Mouse (Mus musculus) hindbrain, embryonic 14.5 days (tissue): ENCODE measurements at regions not wholly inside any gene's neighbourhood (a gene's known extent, or its start where the extent isn't known, plus 50 kb on each side); places are given as distances from the start of the nearest gene placed in this dataset.

Experiments used
- ATAC-seq: fragments of 200-750 bp; cut with Nextera tagmentation; 2 replicates; pipeline ENCODE4 v1.8.0; 2017; ENCODE audit warnings: moderate number of reproducible peaks, mild to moderate bottlenecking, moderate TSS enrichment, moderate library complexity; ENCODE audit not compliant: low FRiP score
- DNase-seq: peaks from one replicate; pipeline ENCODE4 v3.0.0-alpha.2; 2015; ENCODE audit warnings: low spot score
- H3K27ac ChIP-seq: fragments of 300-500 bp; sonication (generic); 2 replicates; pipeline ENCODE4 v1.5.1; 2014; ENCODE audit warnings: mild to moderate bottlenecking, moderate library complexity
- H3K27me3 ChIP-seq: fragments of 300-500 bp; sonication (generic); 2 replicates; pipeline ENCODE4 v1.6.1; 2014; ENCODE audit warnings: mild to moderate bottlenecking, low read length, mixed read lengths; ENCODE audit not compliant: control insufficient read depth, insufficient read depth
- H3K36me3 ChIP-seq: fragments of 300-500 bp; sonication (generic); replicated peaks from 2 replicates; pipeline ENCODE4 v1.6.1; 2014; ENCODE audit not compliant: control insufficient read depth, insufficient read depth
- H3K4me1 ChIP-seq: fragments of 300-500 bp; sonication (generic); replicated peaks from 2 replicates; pipeline ENCODE4 v1.6.1; 2014; ENCODE audit warnings: antibody characterized with exemption, low read length, mixed read lengths; ENCODE audit not compliant: control insufficient read depth, insufficient read depth
- H3K4me2 ChIP-seq: fragments of 300-500 bp; sonication (generic); replicated peaks from 2 replicates; pipeline ENCODE4 v1.6.1; 2014; ENCODE audit warnings: mild to moderate bottlenecking, moderate library complexity
- H3K4me3 ChIP-seq: fragments of 300-500 bp; sonication (generic); replicated peaks from 2 replicates; pipeline ENCODE4 v1.5.1; 2014; ENCODE audit warnings: mild to moderate bottlenecking, low read length
- H3K9ac ChIP-seq: fragments of 300-500 bp; sonication (generic); 2 replicates; pipeline ENCODE4 v1.6.1; 2014
- H3K9me3 ChIP-seq: fragments of 300-500 bp; sonication (generic); 2 replicates; pipeline ENCODE4 v1.6.1; 2016; ENCODE audit warnings: low read length; ENCODE audit not compliant: control insufficient read depth
- WGBS: fragments of 180-500 bp; shearing (Covaris S2); extraction: QIAGEN DNeasy Blood & Tissue Kit; methylation state at CpG from one replicate; pipeline ENCODE4 v1.1.7; 2014; 5-methylcytosine and 5-hydroxymethylcytosine counted together

GRCm38 (mm10) chr11:20455865-20456648 is 87.0 kb upstream of the Sertad2 start:
- ATAC-seq (peak; percentile 56), DNase-seq (peak; percentile 38)
- Histone ChIP-seq H3K36me3 (no peaks in the 10 kb centered on the region), H3K4me2 (peak overlapping the region; percentile 97), H3K4me1 (no peaks in the 10 kb centered on the region), H3K9me3 (no peaks in the 10 kb centered on the region), H3K27ac (no peak overlapping the region), H3K27me3 (no peaks in the 10 kb centered on the region), H3K9ac (peak overlapping the region; percentile 61), H3K4me3 (peak overlapping the region; percentile 49)
- WGBS = 2% methylated on average over 19 of the region's 19 CpGs

- H3K36me3 ChIP-seq = no peaks in the 10 kb centered on the region
- H3K27me3 ChIP-seq = no peaks in the 10 kb centered on the region
- no peak overlapping the region for H3K4me2 ChIP-seq
- H3K4me3 ChIP-seq = no peak overlapping the region
- no peak overlapping the region for H3K27ac ChIP-seq
- no peaks in the 10 kb centered on the region for H3K9me3 ChIP-seq
- no peaks in the 10 kb centered on the region for H3K4me1 ChIP-seq
- H3K9ac ChIP-seq = no peak overlapping the region
- no peak for ATAC-seq
- no peak for DNase-seq
- WGBS = 94% methylated on average over 8 of the region's 8 CpGs
Observed at GRCm38 (mm10) chr11:20459140-20459539, 83.9 kb upstream of the Sertad2 start.

GRCm38 (mm10) chr11:20460501-20460921 is 82.5 kb upstream of the Sertad2 start:
- H3K36me3 ChIP-seq = no peaks in the 10 kb centered on the region
- peak overlapping the region; percentile 61 for H3K27ac ChIP-seq
- H3K4me1 ChIP-seq = no peaks in the 10 kb centered on the region
- DNase-seq = peak; percentile 45
- no peak overlapping the region for H3K4me2 ChIP-seq
- no peak overlapping the region for H3K9ac ChIP-seq
- peak; percentile 39; the same call in 1 of the 2 replicates for ATAC-seq
- no peaks in the 10 kb centered on the region for H3K9me3 ChIP-seq
- no peak overlapping the region for H3K4me3 ChIP-seq
- 52% methylated on average over 7 of the region's 7 CpGs for WGBS
- no peaks in the 10 kb centered on the region for H3K27me3 ChIP-seq

- no peak overlapping the region for H3K4me3 ChIP-seq
- no peak overlapping the region for H3K4me2 ChIP-seq
- DNase-seq = no peak
- no peak overlapping the region for H3K27ac ChIP-seq
- H3K36me3 ChIP-seq = no peaks in the 10 kb centered on the region
- H3K4me1 ChIP-seq = no peaks in the 10 kb centered on the region
- no peaks in the 10 kb centered on the region for H3K9me3 ChIP-seq
- H3K27me3 ChIP-seq = no peaks in the 10 kb centered on the region
- 81% methylated on average over 3 of the region's 3 CpGs for WGBS
- no peak for ATAC-seq
- H3K9ac ChIP-seq = no peak overlapping the region
Observed at GRCm38 (mm10) chr11:20462076-20462475, 81.0 kb upstream of the Sertad2 start.

GRCm38 (mm10) chr11:20463173-20463681 is 79.8 kb upstream of the Sertad2 start:
- no peak for DNase-seq
- Histone ChIP-seq H3K27ac (no peak overlapping the region), H3K4me2 (no peak overlapping the region), H3K4me3 (no peak overlapping the region), H3K4me1 (no peaks in the 10 kb centered on the region), H3K9ac (no peak overlapping the region), H3K27me3 (no peaks in the 10 kb centered on the region), H3K9me3 (no peaks in the 10 kb centered on the region), H3K36me3 (no peaks in the 10 kb centered on the region)
- 19% methylated on average over 10 of the region's 10 CpGs for WGBS
- no peak for ATAC-seq

- Histone ChIP-seq H3K27me3 (no peaks in the 10 kb centered on the region), H3K4me3 (no peak overlapping the region), H3K9ac (no peak overlapping the region), H3K9me3 (no peaks in the 10 kb centered on the region), H3K4me1 (no peaks in the 10 kb centered on the region), H3K27ac (no peak overlapping the region), H3K4me2 (no peak overlapping the region), H3K36me3 (no peaks in the 10 kb centered on the region)
- ATAC-seq (no peak), DNase-seq (no peak)
- 84% methylated on average over 8 of the region's 8 CpGs for WGBS
Observed at GRCm38 (mm10) chr11:20464564-20464963, 78.5 kb upstream of the Sertad2 start.

- Histone ChIP-seq H3K4me3 (no peak overlapping the region), H3K4me2 (no peak overlapping the region), H3K36me3 (no peaks in the 10 kb centered on the region), H3K27ac (no peak overlapping the region), H3K4me1 (no peaks in the 10 kb centered on the region), H3K9me3 (no peaks in the 10 kb centered on the region), H3K27me3 (no peaks in the 10 kb centered on the region), H3K9ac (no peak overlapping the region)
- 32% methylated on average over 4 of the region's 4 CpGs for WGBS
- ATAC-seq (no peak), DNase-seq (no peak)
Observed at GRCm38 (mm10) chr11:20466591-20466990, 76.5 kb upstream of the Sertad2 start.

GRCm38 (mm10) chr11:20468319-20469018 is 74.6 kb upstream of the Sertad2 start:
- no peaks in the 10 kb centered on the region for H3K27me3 ChIP-seq
- no peak overlapping the region for H3K4me3 ChIP-seq
- DNase-seq = no peak
- no peak for ATAC-seq
- no peak overlapping the region for H3K4me2 ChIP-seq
- WGBS = 85% methylated on average over 12 of the region's 12 CpGs
- H3K27ac ChIP-seq = no peak overlapping the region
- no peaks in the 10 kb centered on the region for H3K9me3 ChIP-seq
- no peaks in the 10 kb centered on the region for H3K36me3 ChIP-seq
- no peak overlapping the region for H3K9ac ChIP-seq
- H3K4me1 ChIP-seq = no peaks in the 10 kb centered on the region

- no peak overlapping the region for H3K9ac ChIP-seq
- H3K4me3 ChIP-seq = no peak overlapping the region
- DNase-seq = no peak
- no peak overlapping the region for H3K4me2 ChIP-seq
- ATAC-seq = no peak
- H3K27me3 ChIP-seq = no peaks in the 10 kb centered on the region
- no peak overlapping the region for H3K27ac ChIP-seq
- no peaks in the 10 kb centered on the region for H3K4me1 ChIP-seq
- no peaks in the 10 kb centered on the region for H3K9me3 ChIP-seq
- 68% methylated on average over 5 of the region's 5 CpGs for WGBS
- no peaks in the 10 kb centered on the region for H3K36me3 ChIP-seq
Observed at GRCm38 (mm10) chr11:20469368-20469767, 73.7 kb upstream of the Sertad2 start.
